Mouse (Mus musculus): ENCODE measurements around the gene R3hcc1l. TPM values are rescaled to one million over a fixed set of nuclear protein-coding genes. Genes with fewer than 3 reads are reported as not detected.

The R3hcc1l gene
- polyA plus RNA-seq (2012; rRNA removed): 11.2 and 11.4 TPM in 2 replicates

DNA sequence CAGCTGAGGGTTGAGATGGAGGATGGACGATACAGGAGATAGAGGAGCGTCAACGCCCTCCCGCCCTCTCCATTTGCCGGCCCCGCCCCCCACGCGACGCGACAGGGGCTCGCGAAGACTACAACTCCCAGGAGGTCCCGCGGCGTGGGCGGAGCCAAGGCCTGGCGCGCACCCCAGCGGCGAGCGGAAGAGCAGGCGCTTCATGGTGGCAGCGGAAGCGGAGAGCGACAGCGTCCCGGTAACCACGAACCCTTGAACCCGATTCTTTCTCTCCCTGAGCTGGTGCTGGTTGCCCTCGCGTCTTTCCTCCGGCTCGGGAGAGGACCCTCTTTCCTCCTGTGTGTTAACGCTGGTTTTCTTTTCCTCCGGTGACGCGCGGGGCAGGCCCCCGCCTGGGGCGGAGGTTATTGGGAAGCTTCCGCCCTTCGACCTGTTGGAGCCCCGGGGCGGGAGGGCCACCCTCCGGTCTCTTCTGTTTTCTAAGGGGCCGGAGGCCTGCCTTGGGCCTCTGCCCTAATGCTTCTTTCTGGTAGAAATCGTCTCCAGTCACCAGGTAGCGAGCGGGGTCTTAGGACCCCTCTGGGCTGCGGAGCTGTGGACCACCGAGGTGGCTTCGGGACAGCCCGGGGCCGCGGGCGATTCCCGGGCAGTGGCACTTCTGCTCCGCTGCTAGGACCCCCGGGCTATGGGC lies at the start of gene R3hcc1l:
Gene R3hcc1l (plus strand): TSS at position 140 of the 691 bp plus-strand sequence.

GRCm38 (mm10) chr19:42612654-42613053 lies 94.1 kb downstream of the R3hcc1l start, which contains the start of gene Loxl4:
Gene Loxl4 (minus strand): TSS chr19:42612813.

Other genes with a start within 250 kb of the R3hcc1l start
- gene Crtac1, start 87.0 kb upstream of the R3hcc1l start, polyA plus RNA-seq (2012; rRNA removed): 23.6 and 27.4 TPM in 2 replicates
- gene Loxl4, start 94.1 kb downstream of the R3hcc1l start, polyA plus RNA-seq (2012; rRNA removed): 0.53 and 0.96 TPM in 2 replicates
- gene Pyroxd2, start 234.0 kb downstream of the R3hcc1l start, polyA plus RNA-seq (2012; rRNA removed): 3.1 and 4.0 TPM in 2 replicates

All from central nervous system, embryonic 18 days (tissue).